Mouse (Mus musculus) CD8-positive naive resting alpha-beta T cell, adult 57 days (primary cell): ENCODE measurements around the gene Ccdc66. TPM values are rescaled to one million over a fixed set of nuclear protein-coding genes. Genes with fewer than 3 reads are reported as not detected.

Source experiments
- total RNA-seq: library from RNA; stranded (reverse); gene quantifications from one replicate; pipeline ENCODE4 v1.2.4, GENCODE M21; 2023

Gene Ccdc66
- total RNA-seq = 16.2 TPM

DNA sequence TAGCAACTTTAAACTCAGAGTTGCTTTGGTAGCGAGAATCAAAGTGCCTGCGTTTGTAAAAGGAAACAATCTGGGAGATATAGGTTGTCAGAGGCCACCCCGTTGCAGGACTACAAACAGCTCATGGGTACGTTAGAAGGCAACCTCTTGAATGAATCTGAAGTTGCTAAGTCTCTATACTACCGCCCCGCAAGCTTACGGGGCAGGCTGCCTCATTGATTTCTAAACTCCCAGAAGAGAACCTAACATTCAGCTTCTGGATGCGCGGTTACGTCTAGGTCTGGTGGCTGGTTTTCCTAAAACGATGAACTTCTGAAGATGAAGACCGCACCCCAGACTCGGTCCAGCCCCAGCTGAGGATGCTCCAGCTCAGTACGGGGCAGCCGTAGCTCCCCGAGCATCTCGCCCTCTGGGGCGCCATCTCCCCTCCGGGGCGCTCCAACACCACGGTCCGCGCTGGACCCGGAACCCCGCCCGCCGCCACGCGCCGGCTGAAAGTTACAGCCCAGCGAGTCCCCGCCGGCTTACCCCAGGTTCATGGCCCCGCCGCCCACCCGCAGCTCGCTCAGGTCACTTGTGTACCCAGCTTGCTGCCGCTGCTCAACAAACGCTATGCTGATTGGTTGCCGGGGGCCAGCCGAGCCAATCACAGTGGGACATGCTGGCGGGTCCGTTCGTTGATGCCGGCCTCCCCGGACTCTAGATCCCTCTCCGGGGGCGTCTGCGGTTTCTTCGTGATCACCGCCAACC lies at the start of gene Ccdc66:
TSS of gene Ccdc66 (minus strand) at position 567 of the 750 bp plus-strand sequence.

Other genes with a start within 250 kb of the Ccdc66 start
- gene Fam208a, start 79.6 kb downstream of the Ccdc66 start, total RNA-seq = 46.8 TPM
- gene Erc2, start 114.0 kb upstream of the Ccdc66 start, total RNA-seq = not detected